Mouse (Mus musculus) lung, adult 2 months (tissue): ENCODE measurements around the gene Slc45a3. TPM values are rescaled to one million over a fixed set of nuclear protein-coding genes. Genes with fewer than 3 reads are reported as not detected.

Source experiments
- DNase-seq: peaks from one replicate; pipeline ENCODE4 v3.0.0; 2022
- H3K4me1 ChIP-seq: fragments of 200-500 bp; 2 replicates; pipeline ENCODE4 v1.6.1; 2011; ENCODE audit warnings: low read length; ENCODE audit not compliant: control insufficient read depth, insufficient read depth
- H3K4me3 ChIP-seq: fragments of 200-500 bp; replicated peaks from 2 replicates; pipeline ENCODE3; 2011; ENCODE audit warnings: low read depth, mild to moderate bottlenecking, control low read depth, low read length; ENCODE audit errors: extremely low read depth
- CTCF ChIP-seq: fragments of 200-500 bp; IDR thresholded peaks from 2 replicates; pipeline ENCODE4 v1.5.1; 2011; ENCODE audit warnings: mild to moderate bottlenecking, low read length, control low read depth; ENCODE audit not compliant: insufficient read depth
- POLR2A ChIP-seq: fragments of 200-500 bp; IDR thresholded peaks from 2 replicates; pipeline ENCODE4 v1.6.1; 2011; ENCODE audit warnings: low read depth, mild to moderate bottlenecking, control low read depth, low read length, borderline replicate concordance; ENCODE audit errors: extremely low read depth
- WGBS: fragments of 180-500 bp; shearing (Covaris S2); methylation state at CpG from one replicate; pipeline ENCODE4 v1.1.7; 2018; 5-methylcytosine and 5-hydroxymethylcytosine counted together
- polyA plus RNA-seq: library from polyadenylated mRNA; depleted of rRNA; stranded (reverse); fragments of >200 nt; gene quantifications from 2 replicates; pipeline ENCODE4 v1.2.3, GENCODE M21; 2012; rRNA removed

Slc45a3 gene
- polyA plus RNA-seq, 1 experiment, result 14.2 TPM

DNA sequence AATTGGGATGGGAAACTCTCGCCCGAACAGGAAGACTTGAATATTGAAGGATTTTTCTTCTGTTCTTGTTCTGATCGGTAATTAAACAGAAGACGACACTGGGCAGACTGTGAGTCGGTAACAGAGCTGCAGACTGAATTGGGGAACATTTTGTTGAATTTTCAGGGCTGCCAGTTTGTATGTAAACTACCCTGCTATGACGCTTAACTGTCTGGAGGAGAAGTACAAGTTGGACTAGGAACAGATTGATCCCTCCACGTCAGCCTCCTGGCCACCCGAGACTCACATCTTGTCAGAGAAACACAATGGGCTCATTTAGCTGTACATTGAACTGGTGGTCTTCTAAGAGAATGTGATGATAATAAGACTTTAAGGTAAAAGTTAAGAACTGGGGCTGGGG, 50.1 kb downstream of the Slc45a3 start:
- Histone ChIP-seq H3K4me3 (no peak overlapping the region), H3K4me1 (peaks cover 21% of the 10 kb centered on the region)
- DNase-seq, result no peak
- TF ChIP-seq POLR2A, result no peak
- TF ChIP-seq CTCF, result no peak
- WGBS, result 65% methylated on average over 8 of the region's 8 CpGs

DNA sequence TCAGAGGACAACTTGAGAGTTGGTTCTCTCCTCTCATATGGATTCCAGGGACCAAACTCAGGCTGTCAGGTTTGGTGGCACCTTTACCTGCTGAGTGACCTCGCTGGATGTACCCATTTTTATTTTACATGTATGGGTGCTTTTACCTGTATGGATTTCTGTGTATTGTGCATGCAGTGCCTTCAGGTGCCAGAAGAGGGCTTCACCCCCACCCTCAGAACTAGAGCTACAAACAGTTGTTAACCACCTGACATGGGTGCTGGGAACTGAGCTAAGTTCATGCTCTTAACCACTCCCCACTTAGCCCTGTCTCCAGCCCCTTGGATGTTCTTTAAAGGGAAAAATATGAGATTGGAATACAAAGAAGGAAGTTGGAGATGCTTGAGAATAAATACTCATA, 52.0 kb downstream of the Slc45a3 start:
- no peak for DNase-seq
- Histone ChIP-seq H3K4me1 (peaks cover 14% of the 10 kb centered on the region), H3K4me3 (no peak overlapping the region)
- TF ChIP-seq POLR2A (no peak), CTCF (no peak)
- 97% methylated on average over 1 of the region's 1 CpGs for WGBS

DNA sequence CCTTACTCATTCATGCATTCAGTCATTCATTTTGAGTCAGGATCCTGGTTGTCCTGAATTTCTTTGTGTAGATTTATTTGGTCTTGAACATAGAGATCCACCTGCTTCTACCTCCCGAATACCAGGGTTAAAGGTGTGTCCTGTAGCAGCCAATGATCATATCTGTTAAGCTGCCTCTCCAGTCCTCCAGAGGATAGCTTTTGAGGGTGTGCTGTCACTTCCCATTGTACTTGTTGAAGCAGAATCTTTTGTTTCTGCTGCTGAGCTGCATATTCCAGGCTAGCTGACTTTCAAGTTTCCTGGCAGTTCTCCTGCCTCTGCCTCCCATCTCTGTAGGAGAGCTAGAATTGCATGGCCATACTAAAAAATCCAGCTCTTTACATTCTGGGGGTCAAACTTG, 53.9 kb downstream of the Slc45a3 start:
- WGBS, result 87% methylated on average over 1 of the region's 1 CpGs
- no peak for DNase-seq
- Histone ChIP-seq H3K4me3 (no peak overlapping the region), H3K4me1 (peaks cover 3% of the 10 kb centered on the region)
- TF ChIP-seq CTCF (no peak), POLR2A (no peak)

DNA sequence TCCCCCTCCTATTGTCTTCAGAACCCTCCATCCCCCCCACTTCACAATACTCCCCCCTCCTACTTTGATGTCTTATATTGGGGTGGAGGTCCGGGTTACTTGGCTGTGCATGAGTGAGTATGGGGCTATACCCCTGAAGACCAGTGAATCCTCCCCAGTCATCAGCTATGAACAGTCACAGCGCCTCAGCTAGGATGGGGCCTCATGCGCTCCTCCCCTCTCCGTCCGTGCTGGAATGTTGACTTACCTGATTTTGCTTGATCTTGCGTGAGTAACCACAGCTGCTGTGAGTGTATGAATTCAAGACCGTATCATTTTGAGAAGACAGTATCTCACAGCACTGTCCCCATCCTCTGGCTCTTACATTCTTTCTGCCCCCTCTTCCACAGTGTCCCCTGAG, 57.1 kb downstream of the Slc45a3 start:
- no peak for DNase-seq
- TF ChIP-seq CTCF (no peak), POLR2A (no peak)
- Histone ChIP-seq H3K4me3 (no peak overlapping the region), H3K4me1 (no peaks in the 10 kb centered on the region)
- WGBS, result 84% methylated on average over 7 of the region's 7 CpGs

DNA sequence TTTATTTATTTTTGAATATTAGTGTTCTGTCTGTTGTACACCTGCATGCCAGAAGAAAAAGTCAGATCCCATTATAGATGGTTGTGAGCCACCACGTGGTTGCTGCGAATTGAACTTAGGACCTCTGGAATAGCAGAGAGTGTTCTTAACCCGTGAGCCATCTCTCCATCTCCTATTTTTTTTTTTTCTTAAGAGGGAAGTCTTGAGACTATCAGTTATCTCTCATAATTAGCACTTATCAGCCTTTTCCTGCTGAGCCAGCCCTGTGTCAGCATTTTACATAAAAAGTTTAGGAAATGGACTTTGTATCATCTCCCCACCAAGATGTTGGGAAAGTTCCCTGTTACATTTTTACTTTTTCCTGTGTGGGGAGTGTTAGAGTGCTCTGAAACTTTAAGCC, 59.3 kb downstream of the Slc45a3 start:
- Histone ChIP-seq H3K4me1 (no peaks in the 10 kb centered on the region), H3K4me3 (no peak overlapping the region)
- DNase-seq, result no peak
- TF ChIP-seq POLR2A (no peak), CTCF (no peak)
- 73% methylated on average over 3 of the region's 3 CpGs for WGBS

DNA sequence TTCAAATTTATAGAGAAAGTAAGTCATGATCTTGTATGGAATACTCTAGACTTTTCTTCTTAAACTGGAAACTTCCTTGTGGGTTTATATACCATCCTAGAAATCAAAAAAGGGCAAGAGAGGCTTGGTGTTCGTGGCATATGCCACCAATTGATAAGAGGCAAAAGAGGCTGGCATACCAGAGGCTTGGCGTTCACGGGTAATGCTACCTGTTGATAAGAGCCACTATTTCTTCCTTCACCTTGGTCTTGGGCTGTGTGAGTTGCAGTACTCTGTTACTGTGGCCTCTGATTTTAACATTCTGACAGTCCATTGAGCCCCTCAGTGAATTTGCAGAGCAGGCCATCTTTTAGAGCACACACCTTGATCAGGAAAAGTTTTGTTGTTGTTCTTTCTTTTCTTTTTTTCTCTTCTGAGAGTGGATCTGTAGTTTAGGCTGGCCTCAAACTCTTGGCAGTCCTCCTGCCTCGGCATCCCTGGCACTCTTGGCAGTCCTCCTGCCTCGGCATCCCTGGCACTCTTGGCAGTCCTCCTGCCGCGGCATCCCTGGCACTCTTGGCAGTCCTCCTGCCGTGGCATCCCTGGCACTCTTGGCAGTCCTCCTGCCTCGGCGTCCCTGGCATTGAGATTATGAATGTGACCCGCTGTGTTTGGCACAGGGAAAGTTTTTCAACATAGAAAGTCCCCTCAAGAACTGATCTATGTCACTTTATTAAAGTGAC, 64.3 kb downstream of the Slc45a3 start:
- Histone ChIP-seq H3K4me3 (no peak overlapping the region), H3K4me1 (no peaks in the 10 kb centered on the region)
- WGBS, result 67% methylated on average over 11 of the region's 11 CpGs
- TF ChIP-seq CTCF (no peak), POLR2A (no peak)
- DNase-seq, result no peak

GRCm38 (mm10) chr1:132027978-132028377, 65.2 kb downstream of the Slc45a3 start:
- Histone ChIP-seq H3K4me1 (no peaks in the 10 kb centered on the region), H3K4me3 (no peak overlapping the region)
- 89% methylated on average over 5 of the region's 5 CpGs for WGBS
- TF ChIP-seq CTCF (no peak), POLR2A (no peak)
- DNase-seq, result no peak

GRCm38 (mm10) chr1:132028413-132028812, 65.6 kb downstream of the Slc45a3 start:
- no peak overlapping the region for H3K4me3 ChIP-seq
- no peaks in the 10 kb centered on the region for H3K4me1 ChIP-seq
- TF ChIP-seq POLR2A (no peak), CTCF (no peak)
- 88% methylated on average over 9 of the region's 9 CpGs for WGBS
- no peak for DNase-seq

DNA sequence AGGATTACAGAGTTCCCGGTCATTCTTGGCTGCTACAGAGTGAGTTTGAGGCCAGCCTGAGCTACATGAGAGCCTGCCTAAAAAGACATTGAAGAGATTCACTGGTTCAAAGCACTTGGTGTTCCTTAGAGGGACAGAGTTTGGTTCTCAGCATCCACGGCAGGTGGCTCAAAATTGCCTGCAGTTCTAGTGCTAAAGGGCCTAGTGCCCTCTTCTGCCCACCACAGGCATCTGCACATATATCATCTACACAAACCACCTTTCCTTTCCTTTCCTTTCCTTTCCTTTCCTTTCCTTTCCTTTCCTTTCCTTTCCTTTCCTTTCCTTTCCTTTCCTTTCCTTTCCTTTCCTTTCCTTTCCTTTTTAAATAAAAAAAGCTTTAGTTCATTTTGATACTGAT, 67.8 kb downstream of the Slc45a3 start:
- Histone ChIP-seq H3K4me3 (no peak overlapping the region), H3K4me1 (no peaks in the 10 kb centered on the region)
- WGBS, result 67% methylated on average over 2 of the region's 2 CpGs
- DNase-seq, result no peak
- TF ChIP-seq CTCF (peak; percentile 44), POLR2A (no peak)

- TF ChIP-seq POLR2A (no peak), CTCF (no peak)
- H3K4me3 ChIP-seq, result no peak overlapping the region
- DNase-seq, result no peak
- no peaks in the 10 kb centered on the region for H3K4me1 ChIP-seq
- WGBS, result 59% methylated on average over 7 of the region's 7 CpGs
Observed at GRCm38 (mm10) chr1:132032172-132032571, 69.4 kb downstream of the Slc45a3 start.

Other genes with a start within 250 kb of the Slc45a3 start
- 25.6 and 38.8 TPM in 2 replicates for gene Slc26a9, start 218.9 kb upstream of the Slc45a3 start, polyA plus RNA-seq
- gene Pm20d1, start 165.6 kb upstream of the Slc45a3 start, polyA plus RNA-seq, result 1.8 and 2.6 TPM in 2 replicates
- 48.5 and 61.2 TPM in 2 replicates for gene Slc41a1, start 135.5 kb upstream of the Slc45a3 start, polyA plus RNA-seq
- 22.2 and 31.5 TPM in 2 replicates for gene Rab29, start 95.7 kb upstream of the Slc45a3 start, polyA plus RNA-seq
- gene Nucks1, start 52.4 kb upstream of the Slc45a3 start, polyA plus RNA-seq, result 5.6 and 11.3 TPM in 2 replicates
- gene Elk4, start 44.6 kb downstream of the Slc45a3 start, polyA plus RNA-seq, result 27.0 and 39.9 TPM in 2 replicates
- gene Mfsd4a, start 105.1 kb downstream of the Slc45a3 start, polyA plus RNA-seq, result 5.0 and 6.1 TPM in 2 replicates
- gene Cdk18, start 176.7 kb downstream of the Slc45a3 start, polyA plus RNA-seq, result 32.8 and 34.0 TPM in 2 replicates
- not detected in 2 replicates for gene Lemd1, start 228.5 kb downstream of the Slc45a3 start, polyA plus RNA-seq
- gene AC124108.1, start 228.5 kb downstream of the Slc45a3 start, polyA plus RNA-seq, result not detected in 2 replicates